Mouse (Mus musculus) kidney, postnatal 14 days (tissue): Measurements from ENCODE around the gene Gm17374.
"Not testable (repeated sequence)": the region's sequence is repeated elsewhere in the genome, so short reads cannot be mapped to it uniquely, and the experiment has no call there.

Experiments
- DNase-seq: peaks from one replicate; pipeline ENCODE4 v3.0.0; 2022; ENCODE audit warnings: mixed read lengths

Gene Gm17374

DNA sequence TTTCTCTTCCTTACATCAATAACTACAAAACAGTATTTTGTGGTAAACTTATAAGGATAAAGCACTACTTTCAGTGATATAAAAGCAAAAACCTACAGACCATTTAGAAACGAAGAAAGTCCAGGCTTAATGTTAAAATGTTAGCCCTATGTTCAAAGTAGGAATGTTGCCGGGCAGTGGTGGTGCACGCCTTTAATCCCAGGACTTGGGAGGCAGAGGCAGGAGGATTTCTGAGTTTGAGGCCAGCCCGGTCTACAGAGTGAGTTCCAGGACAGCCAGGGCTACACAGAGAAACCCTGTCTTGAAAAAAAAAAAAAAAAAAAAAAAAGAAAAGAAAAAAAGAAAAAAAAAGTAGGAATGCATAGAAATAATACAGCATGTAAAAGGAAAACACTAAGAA lies at the start of gene Gm17374:
TSS of gene Gm17374 (plus strand) at position 301 of the 400 bp plus-strand sequence.
- not testable (repeated sequence) for DNase-seq

DNA sequence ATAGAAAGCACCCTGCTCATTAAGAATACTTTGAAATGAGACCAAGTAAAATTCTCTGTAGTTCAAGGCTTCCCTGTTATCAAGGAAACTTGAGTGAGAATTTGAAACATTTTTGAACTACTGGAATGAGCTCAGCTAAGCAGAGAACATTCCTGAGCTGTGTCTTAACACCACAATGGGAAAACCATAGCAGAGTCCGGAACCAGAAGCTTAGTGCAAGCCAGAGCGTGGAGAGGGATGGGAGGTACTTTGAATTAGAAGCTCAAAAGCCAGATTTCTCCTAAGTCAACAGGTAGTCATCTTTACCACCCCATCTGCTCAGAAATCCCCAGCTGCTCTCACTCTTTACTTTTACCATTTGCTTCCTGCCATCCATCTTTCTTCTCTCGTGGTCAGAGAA lies 46.9 kb upstream of the Gm17374 start:
- DNase-seq: no peak

- DNase-seq: no peak
These were observed 44.2 kb upstream of the Gm17374 start for GRCm38 (mm10) chr2:140107641-140108040.

- DNase-seq: no peak
These were observed 42.9 kb upstream of the Gm17374 start for GRCm38 (mm10) chr2:140108945-140109344.

DNA sequence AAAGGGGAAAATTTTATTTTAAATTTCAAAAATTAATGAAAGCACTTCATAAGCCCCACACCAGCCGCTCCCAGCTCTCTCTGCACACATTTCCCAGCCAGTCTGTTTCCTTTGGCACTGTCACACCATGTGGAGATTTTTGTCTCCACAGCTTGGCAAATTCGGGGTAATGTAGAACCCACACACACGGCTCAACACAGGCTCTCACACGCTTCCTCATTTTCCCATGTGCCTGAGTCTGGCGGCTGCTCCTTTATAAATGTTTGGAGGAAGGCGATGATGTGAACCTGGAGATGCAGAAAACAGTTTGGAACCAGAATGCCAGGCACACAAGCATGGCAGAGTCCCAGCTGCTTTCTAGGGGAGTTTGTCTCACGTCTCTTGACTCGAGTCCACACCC lies 38.0 kb upstream of the Gm17374 start:
- DNase-seq: no peak

DNA sequence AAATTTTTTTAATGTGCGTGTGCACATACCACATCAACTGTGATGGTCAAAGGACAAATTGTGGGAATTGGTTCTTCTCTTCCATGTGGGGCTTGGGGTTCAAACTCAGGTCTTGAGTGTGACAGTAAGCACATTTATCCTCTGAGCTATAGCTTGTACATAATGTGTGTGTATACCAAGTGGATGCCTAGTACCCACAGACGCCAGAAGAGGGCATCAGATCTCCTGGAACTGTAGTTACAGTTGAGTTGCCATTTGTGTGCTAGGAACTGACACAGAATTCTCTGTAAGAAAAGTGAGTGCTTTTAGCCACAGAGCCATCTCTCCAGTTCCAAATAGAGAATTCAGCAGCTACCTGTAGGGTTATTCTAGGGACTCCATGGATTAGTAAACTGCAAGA lies 26.3 kb upstream of the Gm17374 start:
- DNase-seq: no peak

DNA sequence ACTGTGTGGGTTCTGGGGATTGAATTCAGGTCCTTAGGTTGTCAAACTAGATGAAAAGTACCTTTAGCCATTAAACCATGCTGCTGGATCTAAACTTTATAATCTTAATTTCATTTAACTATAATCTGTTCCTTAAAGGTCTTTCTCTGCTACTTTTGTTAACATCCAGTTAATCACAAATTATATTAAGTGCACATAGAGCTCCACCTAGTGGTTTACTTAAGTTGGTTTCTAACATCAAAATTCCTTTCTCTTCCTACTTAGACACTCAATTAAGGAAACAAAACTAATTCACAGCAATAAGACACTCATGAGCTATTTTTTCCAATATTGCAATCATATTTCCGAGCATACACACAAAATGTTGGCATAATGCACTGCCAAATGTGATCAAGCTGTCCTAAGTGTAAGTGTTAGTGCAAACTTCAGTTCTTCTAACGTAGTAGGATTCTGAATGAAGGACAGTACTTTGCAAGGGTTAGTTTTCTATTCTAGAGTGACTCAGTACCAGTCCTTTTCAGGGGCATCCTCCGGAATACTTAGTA lies 7.4 kb downstream of the Gm17374 start:
- no peak for DNase-seq

- no peak for DNase-seq
These were observed 11.6 kb downstream of the Gm17374 start for GRCm38 (mm10) chr2:140163351-140163854.

DNA sequence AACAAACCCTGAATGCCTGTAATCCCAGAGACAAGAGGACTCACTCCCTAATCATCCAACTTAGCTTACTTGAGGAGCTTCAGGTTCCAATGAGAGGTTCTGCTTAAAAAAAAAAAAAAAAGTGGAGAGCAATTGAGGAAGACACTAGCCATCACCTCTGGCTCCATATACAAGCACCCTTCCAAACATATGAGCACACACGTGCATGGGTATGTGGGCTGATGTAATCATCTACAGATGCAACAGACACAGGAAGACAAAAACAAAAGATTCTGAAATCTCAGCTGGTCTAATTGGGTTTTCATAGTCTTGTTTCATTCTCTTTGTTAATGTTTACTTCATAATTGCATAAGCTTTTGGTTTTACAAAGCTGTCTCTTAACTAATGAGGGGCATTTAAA lies 17.2 kb downstream of the Gm17374 start:
- DNase-seq: no peak

DNA sequence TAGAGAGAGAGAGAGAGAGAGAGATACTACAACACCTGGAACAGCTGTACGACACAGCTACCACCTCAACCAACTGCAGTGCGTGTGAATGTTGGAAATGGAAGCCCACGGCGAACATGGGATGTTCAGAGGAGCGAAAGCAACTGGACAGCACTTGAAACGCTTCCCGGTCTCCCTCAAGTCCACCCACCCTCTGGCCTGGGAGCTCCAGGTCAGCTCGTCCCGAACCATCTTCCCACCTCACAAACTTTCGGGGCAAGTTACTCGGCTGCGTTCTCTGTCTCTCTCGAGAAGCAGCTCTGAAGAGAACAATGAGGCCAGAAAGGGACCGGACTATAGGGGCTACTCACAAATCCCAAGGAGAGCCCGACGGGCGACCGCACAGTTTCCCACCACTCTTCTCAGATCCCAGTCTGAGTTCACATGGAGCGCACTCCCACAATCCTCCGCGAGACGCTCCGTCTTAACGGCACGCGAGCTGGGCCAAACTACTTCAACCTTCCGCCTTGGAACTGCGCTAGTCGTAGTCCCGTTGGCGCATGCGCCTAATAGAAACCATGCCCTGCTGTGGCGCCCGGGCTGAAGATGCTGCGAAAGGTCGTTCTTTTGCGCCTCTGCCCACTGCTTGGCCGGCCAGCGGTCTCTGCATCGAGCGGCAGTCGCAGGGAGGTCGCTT lies 18.4 kb downstream of the Gm17374 start, which contains the start of the genes Esf1 and Ndufaf5:
TSS of gene Esf1 (minus strand) at position 438 of the 676 bp plus-strand sequence.
TSS of gene Ndufaf5 (plus strand) at position 523 of the 676 bp plus-strand sequence.
- DNase-seq: peak; percentile 98

GRCm38 (mm10) chr2:140170803-140171553 lies 19.1 kb downstream of the Gm17374 start:
- DNase-seq: no peak

DNA sequence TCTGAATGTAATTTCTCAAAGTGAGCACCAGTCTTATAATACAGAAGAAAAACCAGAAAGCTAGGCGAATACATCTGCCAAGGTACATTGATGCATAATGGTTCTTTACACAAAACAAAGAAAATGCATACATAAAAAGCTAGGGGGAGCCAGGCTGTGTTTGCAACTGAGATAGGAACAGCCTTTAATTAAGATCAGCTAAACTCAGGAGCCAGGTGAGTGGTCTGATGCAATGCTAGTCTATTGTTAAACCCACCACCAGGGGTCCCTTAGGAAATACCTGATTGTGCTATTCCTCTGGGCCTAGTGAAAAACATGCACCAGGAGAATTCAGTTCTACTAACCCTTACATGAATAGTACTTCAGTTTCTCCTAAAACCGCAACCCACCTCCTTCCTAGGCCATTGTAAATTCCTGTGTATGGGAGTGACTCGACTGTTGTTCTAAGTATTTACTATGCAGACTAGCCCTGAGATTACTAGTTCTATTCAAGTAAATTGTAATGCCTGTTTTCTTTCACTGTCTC lies 33.9 kb downstream of the Gm17374 start:
- DNase-seq: not testable (repeated sequence)

DNA sequence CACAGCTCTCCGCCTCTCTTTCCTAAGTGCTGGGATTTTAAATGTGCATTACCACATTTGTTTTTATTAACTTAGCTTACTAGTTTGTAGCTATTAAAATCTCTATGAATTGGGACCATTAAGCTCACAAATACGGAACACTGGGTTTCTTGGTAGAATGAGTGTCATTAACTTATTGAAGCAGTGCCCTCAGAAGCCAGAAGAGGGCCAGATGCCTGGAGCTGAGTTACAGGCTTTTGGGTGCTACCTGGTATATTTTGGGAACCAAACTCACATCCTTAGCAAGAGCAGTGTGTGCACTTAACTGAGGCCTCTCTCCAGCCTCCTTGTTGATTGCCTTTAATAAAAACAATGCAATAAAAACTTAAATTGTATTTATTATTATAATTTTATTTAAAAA lies 48.9 kb downstream of the Gm17374 start:
- DNase-seq: no peak

DNA sequence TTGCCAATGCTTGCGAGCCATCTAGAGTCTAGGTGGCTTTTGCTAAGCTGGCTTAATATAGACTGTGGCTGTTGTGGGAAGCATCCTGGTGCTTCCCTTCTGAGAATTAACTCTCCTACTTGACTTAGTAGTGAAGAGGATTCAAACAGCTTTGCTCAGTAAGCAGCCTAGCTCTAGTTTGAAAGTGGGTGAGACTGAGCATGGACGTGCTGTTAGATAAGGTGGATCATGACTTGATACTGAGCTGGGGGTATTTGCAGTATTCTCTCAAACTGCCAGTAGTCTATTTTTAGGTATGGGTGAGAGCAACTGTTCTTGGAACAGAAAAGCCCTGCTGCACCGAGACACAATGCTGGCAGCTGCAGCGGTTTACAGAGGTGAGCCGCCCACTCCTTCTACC lies 50.7 kb downstream of the Gm17374 start:
- no peak for DNase-seq
